Mouse (Mus musculus): Measurements from ENCODE around the gene Fem1b.

DNA sequence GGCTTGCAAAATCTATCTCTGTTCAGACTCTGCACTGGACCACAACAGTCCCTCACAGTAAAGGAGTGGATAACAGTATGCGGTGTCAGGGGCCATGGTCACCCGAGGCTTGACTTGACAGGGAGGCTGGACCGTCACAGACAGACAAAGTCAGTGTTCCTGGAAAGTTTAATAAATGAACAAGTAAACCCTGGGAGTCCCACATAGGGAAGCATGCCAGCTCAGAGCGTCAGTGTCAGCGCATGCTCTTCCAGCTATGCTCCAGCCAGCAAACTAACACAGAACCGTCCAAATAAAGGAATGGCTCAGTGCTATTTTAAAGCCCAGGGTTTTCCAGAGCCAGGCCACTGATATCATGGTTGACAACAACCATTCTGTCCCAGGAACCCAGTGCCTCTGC, 65.1 kb downstream of the Fem1b start:
- TF ChIP-seq CTCF (IDR thresholded peaks at IDR 0.05), result no peak
- TF ChIP-seq EP300 (IDR thresholded peaks at IDR 0.05; ENCODE audit: insufficient read depth, low read depth, low read length), result no peak
- no peak for TF ChIP-seq POLR2A (IDR thresholded peaks at IDR 0.05; ENCODE audit: insufficient read depth, low read depth, low read length)

Data from heart, adult 2 months (tissue).